Mouse (Mus musculus): Measurements from ENCODE around the gene Tmem89.

Tmem89 gene

DNA sequence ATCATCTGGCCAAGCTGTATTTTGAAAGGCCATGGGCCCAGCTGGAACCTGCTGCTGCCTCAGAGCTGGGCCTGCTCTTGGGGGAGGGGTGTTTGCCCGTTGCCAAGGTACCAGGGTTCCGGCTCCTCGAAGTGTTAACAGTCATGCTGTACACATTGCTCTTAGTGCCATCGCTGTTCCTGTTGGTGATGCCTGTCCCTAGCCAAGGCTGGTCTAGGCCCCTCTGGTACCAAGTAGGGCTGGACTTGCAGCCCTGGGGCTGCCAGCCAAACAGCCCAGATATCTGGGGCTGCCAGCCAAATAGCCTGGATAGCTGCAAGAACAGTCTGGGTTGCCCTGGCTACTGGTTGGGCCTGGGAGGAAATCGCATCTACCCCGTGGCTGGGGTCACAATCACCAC is at the start of gene Tmem89:
TSS of gene Tmem89 (plus strand) at position 129 of the 400 bp plus-strand sequence.
- DNase-seq (ENCODE audit: low read depth, low spot score) = no peak

DNA sequence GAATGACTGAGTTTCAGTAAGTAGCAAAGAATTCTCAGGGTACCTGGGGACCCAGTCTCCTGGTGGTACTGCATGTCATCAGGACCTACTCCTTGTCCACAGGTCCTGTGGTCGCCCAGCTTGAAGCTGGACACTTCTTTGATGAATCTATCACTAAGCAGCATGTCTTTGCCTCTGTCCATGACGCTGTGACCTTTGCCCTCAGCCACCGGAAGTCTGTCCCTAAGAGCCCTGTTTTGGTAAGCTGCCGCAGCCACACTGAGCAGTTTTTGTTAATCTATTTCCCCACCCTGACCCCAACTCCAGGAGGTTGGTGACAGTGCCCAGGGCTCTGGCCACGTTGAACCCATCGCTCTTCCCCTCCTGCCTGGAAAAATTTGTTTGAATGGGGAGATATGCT is 2.1 kb upstream of the Tmem89 start:
- no peak for DNase-seq (ENCODE audit: low read depth, low spot score)

DNA sequence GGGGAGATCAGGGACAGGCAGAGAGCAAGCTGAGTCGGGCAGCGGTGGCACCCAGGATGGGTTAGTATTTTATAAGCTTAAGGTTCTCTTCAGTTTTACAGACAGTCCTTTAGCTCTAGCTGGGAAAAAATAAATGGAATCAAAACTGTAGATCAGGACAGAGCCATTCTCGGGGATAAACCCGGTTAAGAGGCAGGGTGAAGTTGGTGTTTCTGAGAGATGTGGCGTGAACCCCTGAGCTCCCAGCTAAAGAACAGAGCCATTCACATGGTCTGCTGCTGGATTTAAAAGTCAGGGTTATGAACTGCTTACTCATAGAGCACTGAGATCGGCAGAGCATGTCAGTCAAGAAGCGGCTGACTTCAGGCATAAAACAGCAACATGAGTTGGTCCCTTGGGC is 1.3 kb upstream of the Tmem89 start:
- DNase-seq (ENCODE audit: low read depth, low spot score) = no peak

DNA sequence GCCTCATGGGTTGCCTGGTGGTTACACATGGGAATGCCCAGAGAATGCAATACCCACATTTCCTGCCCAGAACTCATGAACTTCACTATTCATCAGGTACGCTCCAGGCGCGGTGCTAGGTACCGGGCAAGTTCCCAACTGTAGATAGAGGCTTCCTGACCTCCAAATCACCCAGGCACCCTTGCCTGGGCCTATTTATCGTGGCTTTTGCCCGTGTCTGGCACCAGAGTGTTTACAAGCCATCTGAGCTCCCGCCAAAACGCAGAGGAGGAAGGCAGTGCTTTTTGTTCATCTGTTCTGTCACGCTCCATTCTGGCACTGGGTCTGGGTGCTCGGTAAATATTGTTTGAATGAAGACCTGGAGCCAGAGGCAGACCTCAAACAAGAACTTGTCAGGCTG is 798 bp upstream of the Tmem89 start:
- no peak for DNase-seq (ENCODE audit: low read depth, low spot score)

DNA sequence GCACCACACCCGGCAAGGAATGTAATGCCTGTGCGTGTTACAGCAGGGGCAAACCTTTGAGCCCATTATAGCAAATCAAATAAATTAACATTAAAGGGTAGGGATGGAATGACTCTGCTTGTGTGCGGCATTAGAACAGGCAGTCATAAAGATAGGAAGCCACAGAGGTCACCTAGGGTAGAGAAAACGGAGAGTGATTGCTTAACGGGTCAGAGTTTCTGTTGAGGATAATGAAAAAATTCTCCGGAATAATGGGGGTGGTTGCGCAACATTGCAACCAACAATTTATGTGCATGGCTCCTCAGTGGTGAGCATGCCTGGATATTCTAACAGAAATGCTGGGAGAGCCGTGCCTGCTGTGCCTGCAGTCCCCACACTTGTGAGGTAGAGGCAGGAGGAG is 11.5 kb downstream of the Tmem89 start:
- DNase-seq (ENCODE audit: low read depth, low spot score) = no peak

DNA sequence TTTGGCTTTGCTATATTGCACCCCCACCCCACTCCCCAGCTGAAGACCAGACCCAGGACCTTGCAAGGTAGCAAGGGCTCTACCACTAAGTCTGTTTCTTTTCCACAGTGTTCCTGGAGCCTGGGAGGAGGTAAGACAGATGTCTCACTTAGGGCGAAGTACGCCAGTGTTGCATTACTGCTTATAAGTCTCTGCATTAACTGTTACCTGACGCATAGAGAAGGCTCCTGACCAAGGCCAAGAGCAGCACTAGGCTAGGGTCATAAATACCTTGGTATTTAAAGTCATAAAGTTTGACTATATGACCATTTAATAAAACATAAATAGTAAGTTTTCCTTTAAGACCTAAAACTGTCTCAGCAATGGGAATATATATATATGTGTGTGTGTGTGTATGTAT is 14.0 kb downstream of the Tmem89 start:
- DNase-seq (ENCODE audit: low read depth, low spot score) = no peak

DNA sequence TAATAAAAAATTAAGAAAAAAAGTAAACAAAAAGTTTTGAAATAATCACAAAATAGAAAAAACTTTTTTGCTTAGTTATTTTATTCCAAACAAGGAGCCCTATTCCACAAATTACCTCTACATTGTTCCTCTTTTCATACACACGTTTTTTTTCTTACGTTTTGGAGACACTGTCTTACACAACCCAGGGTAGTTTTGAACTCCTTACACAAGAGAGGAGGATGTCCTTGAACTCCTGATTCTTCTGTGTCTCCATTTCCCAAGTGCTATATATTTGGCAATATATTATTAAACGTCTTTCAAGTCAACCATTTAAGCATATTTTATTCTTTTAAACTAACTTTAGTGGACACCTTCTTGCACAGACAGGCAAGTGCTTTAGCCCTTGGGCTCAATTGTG is 21.6 kb downstream of the Tmem89 start:
- DNase-seq (ENCODE audit: low read depth, low spot score) = no peak

DNA sequence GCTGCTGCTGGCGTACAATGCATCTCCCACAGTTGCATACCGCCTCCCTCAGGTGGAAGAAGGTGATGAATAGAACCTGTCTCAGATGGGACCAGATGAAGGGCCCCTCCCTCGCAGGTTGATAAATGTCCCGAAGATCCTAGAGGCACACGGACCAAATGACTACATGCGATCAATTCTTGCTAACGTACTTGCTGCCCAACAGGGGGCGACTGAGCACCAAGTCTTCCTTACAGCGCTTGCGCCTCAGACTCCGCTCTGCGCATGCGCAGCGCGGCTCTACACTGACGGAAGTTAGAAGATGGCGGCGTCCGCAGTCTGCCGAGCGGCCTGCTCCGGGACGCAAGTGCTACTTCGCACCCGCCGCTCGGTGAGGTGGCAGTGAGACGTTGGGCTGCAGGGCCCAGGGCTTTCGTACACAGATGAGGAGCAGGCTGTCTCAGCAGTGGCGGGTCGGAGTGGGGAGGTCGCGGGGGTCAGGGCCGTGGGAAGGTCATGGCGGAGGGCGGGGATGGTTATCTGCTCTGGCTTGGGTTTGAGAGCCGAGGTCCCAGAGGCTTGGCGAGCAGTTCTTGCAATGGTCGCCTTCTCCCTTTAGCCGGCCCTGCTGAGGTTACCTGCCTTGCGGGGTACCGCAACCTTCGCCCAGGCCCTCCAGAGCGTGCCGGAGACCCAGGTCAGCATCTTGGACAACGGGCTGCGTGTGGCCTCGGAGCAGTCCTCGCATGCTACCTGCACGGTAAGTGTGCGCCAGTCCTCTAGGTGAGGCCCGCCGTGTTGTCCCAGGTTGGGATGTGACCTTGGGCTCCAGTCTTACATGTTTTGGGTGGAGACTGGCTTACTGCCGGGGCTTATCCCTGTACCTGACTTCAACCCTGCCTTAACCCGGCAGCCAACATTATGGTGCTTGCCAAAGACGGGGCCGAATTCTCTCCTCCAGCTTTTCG is 22.3 kb downstream of the Tmem89 start, which contains the start of gene Uqcrc1:
TSS of gene Uqcrc1 (plus strand) at position 216 of the 947 bp plus-strand sequence.
- DNase-seq (ENCODE audit: low read depth, low spot score) = peak; percentile 100

DNA sequence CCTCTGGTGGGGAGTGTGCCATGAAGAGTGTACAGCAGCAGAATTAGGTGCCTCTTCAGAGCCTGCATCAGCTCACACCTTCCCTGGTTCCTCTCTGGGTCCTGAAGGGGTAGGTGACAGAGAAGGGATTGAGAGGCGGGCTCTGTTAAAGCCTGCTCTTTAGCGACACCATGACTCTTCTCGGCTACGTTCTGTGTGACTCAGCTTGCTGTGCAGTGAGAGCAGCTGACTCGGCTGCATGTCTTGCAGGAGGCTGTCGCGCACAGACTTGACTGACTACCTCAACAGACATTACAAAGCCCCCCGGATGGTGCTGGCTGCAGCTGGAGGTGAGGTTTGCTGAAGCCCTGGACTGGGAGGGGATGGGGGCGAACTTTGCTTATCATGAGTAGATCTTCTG is 30.7 kb downstream of the Tmem89 start:
- DNase-seq (ENCODE audit: low read depth, low spot score) = no peak

DNA sequence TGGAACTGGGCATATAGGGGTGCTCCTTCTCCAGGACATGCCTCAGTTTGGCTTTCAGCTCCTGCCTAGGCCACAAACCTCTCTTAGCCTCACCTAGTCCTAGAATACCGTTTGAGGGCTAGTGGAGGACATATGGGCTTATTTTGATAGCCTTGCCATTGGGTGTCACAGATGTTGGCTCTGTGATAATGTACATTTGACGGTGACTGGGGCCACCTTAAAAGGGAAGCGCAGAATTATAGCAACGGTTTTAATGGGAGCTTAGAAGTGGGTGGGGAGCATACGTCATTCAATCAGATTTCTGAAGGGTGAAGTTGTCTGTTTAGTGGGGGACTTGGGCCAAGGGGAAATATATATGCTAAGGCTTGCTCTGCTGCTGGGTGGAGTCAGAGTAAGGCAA is 31.2 kb downstream of the Tmem89 start:
- DNase-seq (ENCODE audit: low read depth, low spot score) = no peak

DNA sequence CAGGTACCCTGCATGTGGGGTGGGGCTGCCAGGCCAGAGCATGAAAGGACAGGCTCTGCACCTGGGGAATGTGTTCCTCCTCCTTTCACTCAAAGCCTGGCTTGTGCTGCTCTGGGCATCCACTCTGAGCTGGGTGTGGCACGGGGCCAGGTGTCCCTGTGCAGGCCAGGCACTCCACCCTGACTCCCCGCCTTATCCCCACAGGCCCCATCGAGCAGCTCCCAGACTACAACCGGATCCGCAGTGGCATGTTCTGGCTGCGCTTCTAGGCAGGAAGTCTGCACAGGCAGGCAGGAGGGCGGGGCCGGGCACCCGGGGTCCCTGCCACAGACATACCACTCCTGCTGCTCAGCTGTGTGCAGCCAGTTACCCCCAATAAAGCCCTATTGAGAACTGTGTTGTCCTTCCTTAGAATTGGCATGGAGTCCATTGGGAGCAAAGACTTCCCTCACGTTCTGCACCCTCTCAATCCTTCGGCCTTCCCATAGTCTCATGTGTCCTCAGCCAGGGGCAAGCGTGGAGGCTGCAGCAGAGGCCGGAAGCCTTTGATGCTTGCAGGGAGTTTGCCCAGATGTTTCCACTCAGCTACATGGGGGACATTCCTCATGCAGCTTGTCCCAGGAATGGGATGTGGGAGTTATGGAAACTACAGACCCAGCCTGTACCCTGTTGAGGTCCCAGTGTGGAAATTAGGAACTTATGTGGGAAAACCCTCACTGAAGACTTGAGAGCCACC is 35.0 kb downstream of the Tmem89 start:
- DNase-seq (ENCODE audit: low read depth, low spot score) = no peak

DNA sequence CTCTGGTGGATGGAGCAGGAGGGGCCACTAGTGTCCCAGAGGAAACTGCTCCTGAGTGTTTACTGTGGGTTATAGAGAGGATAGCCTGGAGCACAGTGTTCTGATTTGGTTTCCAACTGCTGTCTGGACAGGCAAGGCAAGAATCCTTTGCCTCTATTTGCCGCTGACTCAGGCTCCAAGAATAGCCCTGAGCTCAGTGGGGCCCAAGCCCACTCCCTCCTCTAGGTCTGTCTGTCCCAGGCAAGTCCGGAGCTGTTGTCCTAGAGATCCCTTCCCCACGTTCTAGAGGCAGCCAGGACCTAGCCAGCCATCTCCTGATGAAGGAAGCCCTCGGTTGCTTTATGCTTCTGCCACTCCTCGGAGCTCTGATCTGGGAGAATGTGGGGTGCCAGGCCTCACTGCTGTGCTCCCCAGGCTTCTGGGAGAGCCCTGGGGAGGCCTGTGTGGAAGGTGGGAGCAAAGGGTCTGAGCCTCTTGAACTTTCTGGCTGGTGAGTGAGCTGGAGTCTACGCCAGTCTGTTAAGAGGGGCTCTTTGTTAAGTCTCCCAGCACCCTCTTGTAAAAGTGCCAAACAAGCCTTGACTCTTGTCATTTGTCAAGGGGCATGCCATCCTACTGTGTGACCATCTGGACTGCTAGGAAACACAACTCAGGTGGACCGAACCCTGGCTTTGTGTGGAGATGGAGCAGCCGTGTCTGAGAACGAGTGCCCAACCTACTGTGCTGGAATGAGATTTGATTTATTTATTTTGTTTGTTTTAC is 35.7 kb downstream of the Tmem89 start:
- DNase-seq (ENCODE audit: low read depth, low spot score) = no peak

DNA sequence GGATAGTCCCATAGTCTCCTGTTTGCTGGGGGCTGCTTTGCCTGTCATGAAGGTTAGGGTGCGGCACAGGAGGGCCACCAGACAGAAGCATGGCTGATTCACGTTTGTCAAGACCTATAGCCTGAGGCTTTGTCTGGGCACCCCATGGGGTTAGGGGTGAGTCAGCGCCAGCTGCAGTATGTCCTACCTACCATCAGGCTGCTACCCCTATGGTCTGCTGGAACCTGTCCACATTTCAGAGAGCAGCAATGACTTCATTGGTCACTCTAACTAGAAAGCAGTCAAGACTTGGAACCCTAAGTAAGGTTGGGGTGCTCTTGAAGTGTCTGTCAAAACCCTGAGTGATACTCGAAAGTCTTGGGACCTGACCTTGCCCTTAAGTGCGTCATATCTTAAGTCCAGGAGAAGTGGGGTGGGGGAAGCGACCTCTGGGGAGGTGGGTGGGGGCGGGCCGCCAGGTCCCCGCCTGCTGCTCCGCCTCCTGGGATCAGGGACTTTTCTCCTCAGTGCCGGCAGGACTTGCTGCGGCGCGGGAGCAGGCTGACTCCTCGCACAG is 38.7 kb downstream of the Tmem89 start, which contains the start of gene Col7a1:
TSS of gene Col7a1 (plus strand) at position 506 of the 556 bp plus-strand sequence.
- peak; percentile 39 for DNase-seq (ENCODE audit: low read depth, low spot score)

DNA sequence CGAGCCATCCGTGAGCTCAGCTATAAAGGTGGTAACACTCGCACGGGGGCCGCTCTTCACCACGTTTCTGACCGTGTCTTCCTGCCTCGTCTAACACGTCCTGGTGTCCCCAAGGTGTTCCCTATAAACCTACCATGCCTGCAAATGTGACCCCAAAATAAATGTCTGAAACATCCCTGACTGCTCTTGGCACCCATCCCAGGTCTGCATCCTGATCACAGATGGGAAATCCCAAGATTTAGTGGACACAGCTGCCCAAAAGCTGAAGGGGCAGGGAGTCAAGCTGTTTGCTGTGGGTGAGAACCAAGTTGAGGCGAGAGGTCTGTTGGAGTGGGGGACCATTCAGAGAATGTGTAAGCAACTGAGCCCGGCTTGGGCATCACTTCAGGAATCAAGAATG is 40.8 kb downstream of the Tmem89 start:
- no peak for DNase-seq (ENCODE audit: low read depth, low spot score)

DNA sequence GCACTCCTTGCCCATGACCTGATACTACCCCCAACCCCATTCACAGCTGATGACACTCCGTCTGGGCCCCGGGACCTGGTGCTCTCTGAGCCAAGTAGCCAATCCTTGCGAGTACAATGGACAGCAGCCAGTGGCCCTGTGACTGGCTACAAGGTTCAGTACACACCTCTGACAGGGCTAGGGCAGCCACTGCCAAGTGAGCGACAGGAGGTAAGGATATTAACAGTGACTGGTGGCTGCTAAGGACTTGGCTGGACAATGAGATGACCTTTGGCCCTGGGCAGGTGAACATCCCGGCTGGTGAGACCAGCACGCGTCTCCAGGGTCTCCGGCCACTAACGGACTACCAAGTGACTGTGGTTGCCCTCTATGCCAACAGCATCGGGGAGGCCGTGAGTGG is 41.4 kb downstream of the Tmem89 start:
- DNase-seq (ENCODE audit: low read depth, low spot score) = no peak

DNA sequence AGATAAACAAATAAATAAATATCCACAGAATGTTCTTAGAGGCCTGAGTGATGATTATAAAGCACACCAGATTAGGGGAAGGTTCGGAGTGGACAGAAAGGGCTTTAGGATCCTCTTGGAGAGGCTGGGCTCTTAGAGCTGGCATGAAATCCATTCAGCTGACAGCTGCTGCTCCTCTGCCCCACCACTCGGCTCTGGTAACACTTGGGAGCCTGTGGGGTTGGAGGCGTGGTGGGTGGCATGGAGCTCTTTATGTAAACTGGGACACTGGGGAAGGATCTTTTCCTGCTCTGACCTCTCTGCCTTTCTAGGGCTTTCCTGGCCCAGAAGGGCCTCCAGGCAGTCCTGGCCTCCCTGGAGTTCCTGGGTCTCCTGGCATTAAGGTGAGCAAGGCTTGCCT is 49.2 kb downstream of the Tmem89 start:
- DNase-seq (ENCODE audit: low read depth, low spot score) = no peak

DNA sequence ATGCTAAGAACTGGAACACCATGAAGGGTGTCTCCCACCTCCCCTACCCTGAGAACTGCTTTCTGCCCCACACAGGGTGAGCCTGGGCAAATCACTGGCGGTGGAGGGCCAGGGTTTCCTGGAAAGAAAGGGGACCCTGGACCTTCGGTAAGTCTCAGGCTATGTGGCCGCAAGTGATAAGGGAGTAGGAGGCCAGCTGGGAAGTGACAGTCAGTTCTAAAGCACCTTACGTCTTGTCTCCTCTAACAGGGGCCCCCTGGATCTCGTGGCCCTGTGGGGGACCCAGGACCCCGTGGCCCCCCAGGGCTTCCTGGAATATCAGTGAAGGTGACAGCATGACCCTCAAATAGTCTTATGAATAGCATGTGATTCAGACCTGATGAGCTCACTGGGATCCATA is 49.9 kb downstream of the Tmem89 start:
- no peak for DNase-seq (ENCODE audit: low read depth, low spot score)
